Mouse (Mus musculus): ENCODE measurements around the gene Gab1. TPM values are rescaled to one million over a fixed set of nuclear protein-coding genes. Genes with fewer than 3 reads are reported as not detected.

The Gab1 gene
- polyA plus RNA-seq, 1 experiment from 2014 or later = 3.8 TPM

- Histone ChIP-seq H3K9ac (replicated peaks) (no peak overlapping the region), H3K27ac (ENCODE audit: low read depth) (no peak overlapping the region), H3K4me1 (ENCODE audit: insufficient read depth) (peaks cover 19% of the 10 kb centered on the region), H3K36me3 (replicated peaks; ENCODE audit: insufficient read depth, low read length) (no peaks in the 10 kb centered on the region), H3K4me2 (ENCODE audit: low read depth, low read length) (no peak overlapping the region), H3K9me3 (ENCODE audit: low read length) (no peaks in the 10 kb centered on the region), H3K4me3 (ENCODE audit: low read depth, low read length) (no peak overlapping the region), H3K27me3 (ENCODE audit: insufficient read depth, low read length) (peaks cover 13% of the 10 kb centered on the region)
- no peak for DNase-seq
- no peak for TF ChIP-seq EP300 (IDR thresholded peaks at IDR 0.05; ENCODE audit: low read depth)
- TF ChIP-seq CTCF (IDR thresholded peaks at IDR 0.05; ENCODE audit: low read depth) = no peak
- no peak for ATAC-seq
- WGBS (ENCODE audit: insufficient replicate concordance) = 81% methylated on average over 6 of the region's 6 CpGs
These were observed 4.8 kb downstream of the Gab1 start for GRCm38 (mm10) chr8:80875537-80875936.

- TF ChIP-seq EP300 (IDR thresholded peaks at IDR 0.05; ENCODE audit: low read depth) (no peak), CTCF (IDR thresholded peaks at IDR 0.05; ENCODE audit: low read depth) (no peak)
- Histone ChIP-seq H3K4me1 (ENCODE audit: insufficient read depth) (peaks cover 32% of the 10 kb centered on the region), H3K4me2 (ENCODE audit: low read depth, low read length) (no peak overlapping the region), H3K27me3 (ENCODE audit: insufficient read depth, low read length) (peaks cover 3% of the 10 kb centered on the region), H3K9me3 (ENCODE audit: low read length) (no peaks in the 10 kb centered on the region), H3K9ac (replicated peaks) (no peak overlapping the region), H3K36me3 (replicated peaks; ENCODE audit: insufficient read depth, low read length) (no peaks in the 10 kb centered on the region), H3K27ac (ENCODE audit: low read depth) (peak overlapping the region; percentile 55), H3K4me3 (ENCODE audit: low read depth, low read length) (no peak overlapping the region)
- 51% methylated on average over 10 of the region's 10 CpGs for WGBS (ENCODE audit: insufficient replicate concordance)
- ATAC-seq = peak; percentile 75
- DNase-seq = peak; percentile 45
These were observed 6.4 kb downstream of the Gab1 start for GRCm38 (mm10) chr8:80873723-80874427.

- Histone ChIP-seq H3K9ac (replicated peaks) (no peak overlapping the region), H3K4me2 (ENCODE audit: low read depth, low read length) (no peak overlapping the region), H3K36me3 (replicated peaks; ENCODE audit: insufficient read depth, low read length) (no peaks in the 10 kb centered on the region), H3K9me3 (ENCODE audit: low read length) (no peaks in the 10 kb centered on the region), H3K27ac (ENCODE audit: low read depth) (no peak overlapping the region), H3K4me3 (ENCODE audit: low read depth, low read length) (no peak overlapping the region), H3K4me1 (ENCODE audit: insufficient read depth) (peaks cover 33% of the 10 kb centered on the region), H3K27me3 (ENCODE audit: insufficient read depth, low read length) (no peaks in the 10 kb centered on the region)
- no peak for DNase-seq
- WGBS (ENCODE audit: insufficient replicate concordance) = 62% methylated on average over 4 of the region's 4 CpGs
- no peak for ATAC-seq
- TF ChIP-seq EP300 (IDR thresholded peaks at IDR 0.05; ENCODE audit: low read depth) (no peak), CTCF (IDR thresholded peaks at IDR 0.05; ENCODE audit: low read depth) (no peak)
These were observed 7.6 kb downstream of the Gab1 start for GRCm38 (mm10) chr8:80872688-80873087.

- Histone ChIP-seq H3K9ac (replicated peaks) (no peak overlapping the region), H3K36me3 (replicated peaks; ENCODE audit: insufficient read depth, low read length) (no peaks in the 10 kb centered on the region), H3K9me3 (ENCODE audit: low read length) (no peaks in the 10 kb centered on the region), H3K4me1 (ENCODE audit: insufficient read depth) (peaks cover 40% of the 10 kb centered on the region), H3K27ac (ENCODE audit: low read depth) (no peak overlapping the region), H3K27me3 (ENCODE audit: insufficient read depth, low read length) (no peaks in the 10 kb centered on the region), H3K4me3 (ENCODE audit: low read depth, low read length) (no peak overlapping the region), H3K4me2 (ENCODE audit: low read depth, low read length) (no peak overlapping the region)
- TF ChIP-seq EP300 (IDR thresholded peaks at IDR 0.05; ENCODE audit: low read depth) (no peak), CTCF (IDR thresholded peaks at IDR 0.05; ENCODE audit: low read depth) (no peak)
- DNase-seq (no peak), ATAC-seq (no peak)
- WGBS (ENCODE audit: insufficient replicate concordance) = 91% methylated on average over 6 of the region's 6 CpGs
These were observed 8.9 kb downstream of the Gab1 start for GRCm38 (mm10) chr8:80871400-80871799.

- no peaks in the 10 kb centered on the region for H3K9me3 ChIP-seq (ENCODE audit: low read length)
- no peak for DNase-seq
These were observed 9.6 kb downstream of the Gab1 start for GRCm38 (mm10) chr8:80870535-80871204.

GRCm38 (mm10) chr8:80869881-80870328, 10.4 kb downstream of the Gab1 start:
- no peak overlapping the region for H3K4me2 ChIP-seq (ENCODE audit: low read depth, low read length)

More at GRCm38 (mm10) chr8:80870535-80871204, 9.6 kb downstream of the Gab1 start:
- ATAC-seq = no peak
- H3K36me3 ChIP-seq (replicated peaks; ENCODE audit: insufficient read depth, low read length) = no peaks in the 10 kb centered on the region
- peak overlapping the region; percentile 1; the same call in 1 of the 2 replicates for H3K27ac ChIP-seq (ENCODE audit: low read depth)
- 47% methylated on average over 9 of the region's 9 CpGs for WGBS (ENCODE audit: insufficient replicate concordance)
- TF ChIP-seq CTCF (IDR thresholded peaks at IDR 0.05; ENCODE audit: low read depth) = no peak
- TF ChIP-seq EP300 (IDR thresholded peaks at IDR 0.05; ENCODE audit: low read depth) = no peak
- no peak overlapping the region for H3K4me2 ChIP-seq (ENCODE audit: low read depth, low read length)
- no peak overlapping the region for H3K4me3 ChIP-seq (ENCODE audit: low read depth, low read length)
- H3K9ac ChIP-seq (replicated peaks) = no peak overlapping the region
- H3K4me1 ChIP-seq (ENCODE audit: insufficient read depth) = peaks cover 47% of the 10 kb centered on the region
- no peaks in the 10 kb centered on the region for H3K27me3 ChIP-seq (ENCODE audit: insufficient read depth, low read length)

More at GRCm38 (mm10) chr8:80869881-80870328, 10.4 kb downstream of the Gab1 start:
- no peak for TF ChIP-seq EP300 (IDR thresholded peaks at IDR 0.05; ENCODE audit: low read depth)
- TF ChIP-seq CTCF (IDR thresholded peaks at IDR 0.05; ENCODE audit: low read depth) = no peak
- no peak overlapping the region for H3K9ac ChIP-seq (replicated peaks)
- no peaks in the 10 kb centered on the region for H3K9me3 ChIP-seq (ENCODE audit: low read length)
- H3K36me3 ChIP-seq (replicated peaks; ENCODE audit: insufficient read depth, low read length) = no peaks in the 10 kb centered on the region
- 81% methylated on average over 11 of the region's 11 CpGs for WGBS (ENCODE audit: insufficient replicate concordance)
- no peaks in the 10 kb centered on the region for H3K27me3 ChIP-seq (ENCODE audit: insufficient read depth, low read length)
- DNase-seq (no peak), ATAC-seq (no peak)
- H3K27ac ChIP-seq (ENCODE audit: low read depth) = peak overlapping the region; percentile 1
- H3K4me1 ChIP-seq (ENCODE audit: insufficient read depth) = peaks cover 47% of the 10 kb centered on the region
- H3K4me3 ChIP-seq (ENCODE audit: low read depth, low read length) = no peak overlapping the region

All from liver, postnatal 0 days (tissue).